Mouse (Mus musculus) CD8-positive naive resting alpha-beta T cell, adult 57 days (primary cell): Measurements from ENCODE around the gene Dhx57. TPM values are rescaled to one million over a fixed set of nuclear protein-coding genes. Genes with fewer than 3 reads are reported as not detected.

ENCODE experiments used
- total RNA-seq: library from RNA; stranded (reverse); gene quantifications from one replicate; pipeline ENCODE4 v1.2.4, GENCODE M21; 2023

Dhx57 gene
- 30.2 TPM for total RNA-seq

DNA sequence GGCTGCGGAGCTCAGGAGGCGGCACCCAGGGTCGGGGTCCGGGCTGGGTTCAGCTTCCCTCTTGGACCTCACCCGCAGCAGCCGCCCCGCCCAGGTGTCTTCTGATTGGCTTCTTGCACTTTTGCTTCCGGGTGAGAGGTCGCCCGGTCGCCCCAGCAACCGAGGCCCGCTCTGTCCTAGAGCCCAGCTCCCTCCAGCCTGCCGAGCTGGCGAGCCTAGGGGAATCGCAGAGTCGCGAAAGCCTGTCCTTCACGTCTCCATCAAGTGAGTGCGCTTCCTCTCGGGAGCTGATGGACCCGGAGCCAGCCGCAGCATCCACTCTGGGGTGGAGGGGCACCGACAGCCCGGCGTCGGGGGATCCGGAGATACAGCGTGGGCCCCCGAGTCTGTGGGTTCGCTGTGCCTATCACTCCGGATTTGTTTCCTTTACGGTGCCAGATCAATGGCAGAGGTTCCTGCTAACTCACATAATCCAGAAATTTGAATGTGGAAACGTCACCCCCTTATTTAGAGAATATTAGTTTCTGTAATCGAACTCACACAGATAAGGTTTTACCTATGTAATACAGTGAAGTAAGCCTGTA is at the start of gene Dhx57, which contains the start of gene Morn2:
Gene Dhx57, minus strand, starts transcription at position 403 of the 584 bp plus-strand sequence.
Gene Morn2, plus strand, starts transcription at position 130 of the 584 bp plus-strand sequence.

GRCm38 (mm10) chr17:80307251-80307650 is 17.0 kb upstream of the Dhx57 start, which contains the start of gene Arhgef33:
TSS of gene Arhgef33 (plus strand) at chr17:80307407.

DNA sequence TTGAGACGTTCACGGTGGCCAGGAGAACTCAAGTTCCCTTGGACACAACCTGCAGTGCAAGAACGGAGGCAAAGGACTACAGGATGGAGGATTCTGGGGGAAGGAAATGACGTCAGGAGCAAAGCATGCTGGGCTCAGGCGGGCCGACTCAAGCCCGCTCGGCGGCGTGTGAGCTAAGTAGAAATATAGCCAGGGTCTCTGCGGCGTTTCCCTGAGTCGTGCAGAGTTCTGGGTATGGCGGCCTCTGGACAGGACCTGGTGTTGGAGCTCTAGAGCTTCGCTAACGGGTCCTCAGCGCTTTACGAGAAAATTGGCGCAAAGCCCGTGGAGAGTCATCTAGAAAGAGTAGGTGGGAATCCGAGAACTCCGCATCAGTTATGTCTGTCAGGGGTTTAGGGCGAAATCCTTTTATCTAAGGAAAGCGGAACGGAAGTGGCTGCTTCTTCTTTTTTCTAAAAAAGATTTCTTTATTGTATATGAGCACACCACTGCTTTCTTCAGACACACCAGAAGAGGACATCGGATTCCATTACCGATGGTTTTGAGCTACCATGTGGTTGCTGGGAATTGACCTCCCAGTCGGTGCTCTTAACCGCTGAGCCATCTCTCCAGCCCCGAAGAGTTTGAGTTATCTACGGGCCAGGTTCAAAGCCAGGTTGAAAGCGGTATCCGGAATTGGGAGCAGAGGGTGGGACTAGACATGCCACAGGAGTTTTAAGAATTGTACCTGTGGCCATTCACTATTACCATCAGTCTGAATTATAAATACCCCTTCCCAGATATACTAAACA is 65.8 kb downstream of the Dhx57 start, which contains the start of gene Gemin6:
Gene Gemin6, plus strand, starts transcription at position 116 of the 791 bp plus-strand sequence.

GRCm38 (mm10) chr17:80206671-80207581 is 83.3 kb downstream of the Dhx57 start, which contains the start of the genes Srsf7 and Ttc39d:
TSS of gene Srsf7 (minus strand) at chr17:80207307.
TSS of gene Ttc39d (plus strand) at chr17:80207460.

Other genes with a start within 250 kb of the Dhx57 start
- 17.4 TPM for gene Hnrnpll, start 228.1 kb downstream of the Dhx57 start, total RNA-seq
- gene Galm, start 163.0 kb downstream of the Dhx57 start, total RNA-seq, result 4.8 TPM
- 393 TPM for gene Srsf7, start 83.2 kb downstream of the Dhx57 start, total RNA-seq
- not detected for gene Ttc39d, start 83.0 kb downstream of the Dhx57 start, total RNA-seq
- gene Gemin6, start 66.0 kb downstream of the Dhx57 start, total RNA-seq, result 4.2 TPM
- gene Morn2, start 273 bp downstream of the Dhx57 start, total RNA-seq, result not detected
- gene Arhgef33, start 16.9 kb upstream of the Dhx57 start, total RNA-seq, result 2.9 TPM
- not detected for gene Gm10190, start 83.1 kb upstream of the Dhx57 start, total RNA-seq
- 28.8 TPM for gene Sos1, start 190.0 kb upstream of the Dhx57 start, total RNA-seq